8 mouse cellular contexts compared by ENCODE assay signal in genomic region chr11:21369248-21370016, GRCm38 (mm10). TPM values are rescaled to one million over a fixed set of nuclear protein-coding genes. Genes with fewer than 3 reads are reported as not detected.
A peak's percentile ranks its signal among the peaks of the same experiment; 100 is the strongest.
DNase-seq lines count a peak whose midpoint lies in the region; ATAC-seq lines count a peak whose summit lies in the region.

No protein-coding gene starts in this region.

- peak overlapping the region; percentile 75 for H3K4me2 ChIP-seq in kidney, embryonic 15.5 days
- H3K4me2 ChIP-seq in hindbrain, embryonic 11.5 days (replicated peaks; ENCODE audit: low read depth, low read length) = peak overlapping the region; percentile 60

- H3K4me3 ChIP-seq in kidney, embryonic 15.5 days (replicated peaks) = peak overlapping the region; percentile 82
- peak overlapping the region; percentile 82 for H3K4me3 ChIP-seq in hindbrain, embryonic 11.5 days (ENCODE audit: low read depth, low read length)

- H3K9ac ChIP-seq in kidney, embryonic 15.5 days = peak overlapping the region; percentile 80
- H3K9ac ChIP-seq in hindbrain, embryonic 11.5 days (ENCODE audit: low read depth, low read length) = peak overlapping the region; percentile 79; the same call in 1 of the 2 replicates

- peak overlapping the region; percentile 98 for H3K27ac ChIP-seq in kidney, embryonic 15.5 days
- H3K27ac ChIP-seq in hindbrain, embryonic 11.5 days (ENCODE audit: low read depth, low read length) = no peak overlapping the region

- H3K36me3 ChIP-seq in kidney, embryonic 15.5 days = peaks cover 3% of the 10 kb centered on the region; the same call in 1 of the 2 replicates
- no peaks in the 10 kb centered on the region for H3K36me3 ChIP-seq in hindbrain, embryonic 11.5 days (ENCODE audit: control insufficient read depth, insufficient read depth, low read length)

- no peaks in the 10 kb centered on the region for H3K27me3 ChIP-seq in kidney, embryonic 15.5 days
- H3K27me3 ChIP-seq in hindbrain, embryonic 11.5 days (ENCODE audit: control insufficient read depth, insufficient read depth, low read length) = no peaks in the 10 kb centered on the region

- WGBS in kidney, embryonic 15.5 days = 14% methylated on average over 9 of the region's 9 CpGs
- 27% methylated on average over 9 of the region's 9 CpGs for WGBS in hindbrain, embryonic 11.5 days

- no peak for ATAC-seq in kidney, embryonic 15.5 days (replicated peaks; ENCODE audit: low FRiP score)
- ATAC-seq in hindbrain, embryonic 11.5 days (ENCODE audit: low FRiP score) = no peak
- ATAC-seq in megakaryocyte-erythroid progenitor cell, adult 5-6 weeks (replicated peaks; ENCODE audit: low FRiP score, low TSS enrichment, poor library complexity, severe bottlenecking) = 0 out of 2 replicates have a peak, but pooled peaks have one; percentile 19

- H3K4me1 ChIP-seq in kidney, embryonic 15.5 days = peaks cover 19% of the 10 kb centered on the region
- H3K4me1 ChIP-seq in hindbrain, embryonic 11.5 days (replicated peaks; ENCODE audit: control insufficient read depth, insufficient read depth, low read length) = no peaks in the 10 kb centered on the region

- H3K9me3 ChIP-seq in kidney, embryonic 15.5 days (replicated peaks) = no peaks in the 10 kb centered on the region
- H3K9me3 ChIP-seq in hindbrain, embryonic 11.5 days (ENCODE audit: control insufficient read depth, low read length) = no peaks in the 10 kb centered on the region

- no peak for DNase-seq in kidney, postnatal 36 days
- peak; percentile 11 for DNase-seq in embryo, embryonic 10 days (ENCODE audit: low spot score)
- peak; percentile 16 for DNase-seq in hindbrain, embryonic 11.5 days (ENCODE audit: low spot score)
- no peak for DNase-seq in urinary bladder, adult 2 months (ENCODE audit: low spot score)
- no peak for DNase-seq in cerebellum, postnatal 4 days (ENCODE audit: low spot score in 2 of 2)
- DNase-seq in layer of hippocampus, postnatal 14 days (ENCODE audit: low spot score in 2 of 2) = no peak

RNA-seq across cellular contexts. Expression of gene Ugp2, which starts 1.6 kb away (rescaled TPM):
- 80.7 and 87.1 TPM in 2 replicates for polyA plus RNA-seq in kidney, embryonic 15.5 days (2015; fragmentation: Nextera tagmentation; extraction: Ambion mirVana)
- 71.7 and 75.6 TPM in 2 replicates for polyA plus RNA-seq in hindbrain, embryonic 11.5 days (2014; fragmentation: Nextera tagmentation; extraction: Ambion mirVana)
- total RNA-seq in megakaryocyte-erythroid progenitor cell, adult 5-6 weeks (2014; fragmentation: Nextera tagmentation) = 13.8 and 24.6 TPM in 2 replicates
- 14.1 and 25.9 TPM in 2 replicates for total RNA-seq in megakaryocyte-erythroid progenitor cell, adult 5-6 weeks (2017)
- 91.0 and 96.7 TPM in 2 replicates for polyA plus RNA-seq in urinary bladder, adult 2 months (2012; rRNA removed)
- 10 to 100 TPM; 63.4 to 75.9 TPM for total RNA-seq in layer of hippocampus, postnatal 14 days (2021)

Comparison
In these comparisons a context has a peak if more than half of its experiments do, and no peak if none do; other contexts are left out.
1. DNase-seq: peak in embryo, embryonic 10 days (single experiment) and hindbrain, embryonic 11.5 days (single experiment); none in kidney, postnatal 36 days (0 of 2), urinary bladder, adult 2 months (single experiment), cerebellum, postnatal 4 days (0 of 2) and layer of hippocampus, postnatal 14 days (0 of 2).